Mouse (Mus musculus): ENCODE measurements around the gene Hsf4. TPM values are rescaled to one million over a fixed set of nuclear protein-coding genes. Genes with fewer than 3 reads are reported as not detected.
"Not testable (repeated sequence)": the region's sequence is repeated elsewhere in the genome, so short reads cannot be mapped to it uniquely, and the experiment has no call there.

The Hsf4 gene
- 1 to 10 TPM in 1 of 2 experiments, under 1 TPM in 1; 0.84 to 1.4 TPM for total RNA-seq (2021)
- long read RNA-seq, experiment 1 = 0 reads
- long read RNA-seq, experiment 2, partial matches to known transcripts = 0 of 1 reads
- long read RNA-seq, experiment 2, other reads (novel, unspliced or antisense) = 0 of 1 reads

GRCm38 (mm10) chr8:105269461-105269947 is at the start of gene Hsf4:
TSS of gene Hsf4 (plus strand) at chr8:105269801.
- peak; percentile 82 for DNase-seq

DNA sequence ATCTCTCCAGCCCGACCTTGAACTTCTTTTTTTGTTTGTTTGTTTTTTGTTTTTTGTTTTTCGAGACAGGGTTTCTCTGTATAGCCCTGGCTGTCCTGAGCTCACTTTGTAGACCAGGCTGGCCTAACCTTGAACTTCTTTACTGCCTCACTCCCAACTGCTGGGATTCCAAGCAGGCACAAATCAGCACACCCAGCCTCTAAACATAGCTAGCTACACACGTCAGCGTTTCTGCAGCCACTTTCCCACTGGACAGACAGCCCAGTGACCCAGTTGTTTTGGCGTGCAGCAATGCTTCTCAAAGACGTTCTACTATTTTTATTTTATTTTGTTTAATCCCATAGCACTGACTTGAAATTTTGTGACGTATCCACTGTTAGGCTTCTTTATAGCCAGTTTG is 45.8 kb upstream of the Hsf4 start:
- DNase-seq = peak; percentile 9

DNA sequence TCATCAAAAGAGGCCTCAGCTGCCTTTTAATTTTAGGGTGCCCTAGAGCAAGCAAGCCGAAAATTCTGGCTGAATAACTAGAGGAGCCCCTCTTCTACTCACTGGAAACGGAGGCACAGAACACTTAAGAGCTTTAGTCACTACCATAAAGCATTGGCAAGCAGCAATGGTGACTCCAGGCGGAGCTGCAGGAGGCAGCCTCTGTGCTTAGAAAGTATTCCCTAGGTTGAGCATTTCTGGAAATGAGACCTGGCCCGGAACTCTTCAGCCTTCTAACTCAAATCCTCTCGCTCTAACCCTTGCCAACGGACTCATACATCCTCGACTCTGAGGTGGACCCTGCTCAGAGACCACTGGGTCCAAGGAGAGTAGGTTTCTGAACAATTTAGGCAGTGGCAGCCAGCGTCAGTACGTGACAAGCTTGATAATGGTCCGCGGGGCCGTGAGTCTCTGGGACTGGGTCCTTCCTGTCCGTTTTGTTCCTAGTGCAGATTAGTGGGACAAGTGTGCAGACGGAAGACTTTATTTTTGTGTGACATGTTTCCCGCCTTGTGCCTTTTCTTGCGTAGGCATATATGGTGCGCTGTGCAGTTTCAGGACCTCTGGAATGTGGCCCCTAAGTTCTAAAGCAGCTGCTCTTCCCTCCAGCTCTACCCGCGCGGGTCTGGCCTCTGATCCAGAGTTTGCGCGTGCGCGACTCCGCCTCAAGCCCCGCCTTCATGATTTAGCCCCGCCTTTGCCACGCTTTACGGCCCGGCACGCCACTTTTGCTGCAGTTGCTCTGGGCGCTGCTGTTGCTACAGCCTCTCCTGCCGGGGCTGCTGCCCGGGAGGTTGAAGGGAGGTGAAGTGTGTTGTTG is 45.0 kb upstream of the Hsf4 start, which contains the start of gene D230025D16Rik:
TSS of gene D230025D16Rik (plus strand) at position 733 of the 859 bp plus-strand sequence.
- peak; percentile 98 for DNase-seq

GRCm38 (mm10) chr8:105225272-105225593 is 44.4 kb upstream of the Hsf4 start:
- DNase-seq = no peak

DNA sequence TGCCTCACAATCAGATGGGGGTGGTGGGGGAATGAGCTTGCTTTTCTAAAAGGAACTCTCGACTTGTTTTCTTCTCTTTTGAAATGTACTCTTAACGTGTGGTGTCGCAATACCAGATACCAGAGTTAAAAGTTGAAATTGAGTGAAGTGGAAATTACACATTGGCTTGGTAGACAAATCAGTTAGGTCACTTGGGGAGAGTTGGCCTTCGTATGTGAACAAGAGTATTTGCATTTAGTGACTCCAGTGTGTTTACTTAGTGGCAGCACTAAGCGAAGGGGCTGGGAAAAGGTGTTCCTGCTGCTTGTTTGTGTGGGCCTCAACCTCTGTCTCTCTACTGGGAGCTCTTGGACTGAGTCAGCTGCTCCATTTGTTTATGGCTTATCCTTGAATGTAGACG is 43.7 kb upstream of the Hsf4 start:
- peak; percentile 23 for DNase-seq

GRCm38 (mm10) chr8:105231503-105232320 is 37.9 kb upstream of the Hsf4 start:
- DNase-seq = no peak

DNA sequence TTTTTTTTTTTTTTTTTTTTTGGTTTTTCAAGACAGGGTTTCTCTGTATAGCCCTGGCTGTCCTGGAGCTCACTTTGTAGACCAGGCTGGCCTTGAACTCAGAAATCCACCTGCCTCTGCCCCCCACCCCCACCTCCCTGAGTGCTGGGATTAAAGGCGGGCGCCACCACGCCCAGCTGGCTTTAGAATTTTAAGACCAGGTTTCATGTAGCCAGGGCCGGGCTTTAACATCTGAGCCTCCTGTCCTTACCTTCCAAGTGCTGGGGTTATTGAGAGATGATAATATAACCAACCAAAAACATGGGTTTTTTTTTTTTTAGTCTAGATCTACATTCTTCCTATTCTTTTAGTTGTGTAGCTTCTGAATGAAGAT is 37.3 kb upstream of the Hsf4 start:
- not testable (repeated sequence) for DNase-seq

- DNase-seq = no peak
Measured at GRCm38 (mm10) chr8:105233126-105233935, 36.3 kb upstream of the Hsf4 start.

- DNase-seq = no peak
Measured at GRCm38 (mm10) chr8:105235206-105235605, 34.4 kb upstream of the Hsf4 start.

GRCm38 (mm10) chr8:105237442-105238142 is 32.0 kb upstream of the Hsf4 start:
- no peak for DNase-seq

GRCm38 (mm10) chr8:105241016-105241415 is 28.6 kb upstream of the Hsf4 start:
- no peak for DNase-seq

DNA sequence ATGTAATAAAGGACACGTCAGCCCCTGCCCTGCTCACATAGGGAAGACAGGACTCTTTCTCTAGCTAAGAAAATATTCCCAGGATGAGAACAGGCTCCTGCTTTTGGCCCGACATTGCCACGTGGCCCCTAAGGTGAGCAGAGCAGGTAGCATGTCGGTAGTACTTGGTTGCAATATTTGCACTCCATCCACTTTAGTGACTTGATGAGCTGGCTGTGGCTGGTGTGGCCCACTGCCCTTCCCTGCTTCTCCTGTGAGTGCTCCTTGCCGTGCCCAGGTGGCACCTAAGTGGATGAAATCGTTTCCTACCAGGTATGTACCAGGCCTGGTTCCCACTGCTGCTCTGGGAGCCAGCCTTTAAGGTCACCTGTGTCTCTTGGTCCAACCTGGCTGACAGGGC is 17.6 kb upstream of the Hsf4 start:
- no peak for DNase-seq

GRCm38 (mm10) chr8:105252680-105253537 is 16.7 kb upstream of the Hsf4 start:
- no peak for DNase-seq

GRCm38 (mm10) chr8:105253766-105254151 is 15.8 kb upstream of the Hsf4 start:
- no peak for DNase-seq

DNA sequence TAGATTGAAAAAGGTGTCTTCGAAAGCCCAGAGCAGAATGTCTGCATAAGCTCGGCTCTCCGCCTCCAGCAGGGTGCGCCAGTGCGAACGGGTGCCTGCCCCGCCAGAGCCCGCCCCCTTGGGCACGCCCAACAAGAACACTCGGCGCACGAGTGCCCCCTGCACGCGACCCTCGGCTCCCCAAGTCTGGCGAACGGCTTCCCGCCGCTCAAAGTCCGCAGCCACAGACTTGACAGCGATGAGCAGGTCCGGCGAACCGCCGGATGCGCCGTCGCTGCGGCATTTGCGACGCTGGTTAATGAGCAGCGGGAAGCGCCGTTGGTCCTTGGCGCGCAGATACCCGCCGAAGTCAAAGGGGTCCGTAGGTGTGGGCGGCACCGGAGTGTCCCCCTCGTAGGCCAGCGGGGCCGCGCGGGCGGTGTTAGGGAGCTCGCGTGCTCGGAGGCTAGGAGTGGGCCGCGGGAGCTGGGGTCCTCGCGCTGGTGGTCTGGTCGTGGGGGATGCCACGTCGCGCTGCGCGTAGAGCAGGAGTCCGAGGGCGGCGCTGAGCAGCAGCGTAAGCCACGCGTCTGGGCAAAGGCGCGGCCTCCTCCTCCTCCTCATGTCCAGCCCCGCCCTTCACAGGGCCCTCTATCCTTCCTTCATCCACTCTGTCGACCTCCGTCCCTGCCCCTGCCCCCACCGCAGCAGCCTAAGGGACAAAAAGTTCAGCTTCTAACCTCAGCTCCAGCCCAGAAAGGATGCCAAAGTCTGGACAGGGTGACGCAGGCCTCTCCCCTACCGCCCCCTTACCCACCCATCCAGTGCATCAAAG is 15.2 kb upstream of the Hsf4 start:
- DNase-seq = peak; percentile 94

DNA sequence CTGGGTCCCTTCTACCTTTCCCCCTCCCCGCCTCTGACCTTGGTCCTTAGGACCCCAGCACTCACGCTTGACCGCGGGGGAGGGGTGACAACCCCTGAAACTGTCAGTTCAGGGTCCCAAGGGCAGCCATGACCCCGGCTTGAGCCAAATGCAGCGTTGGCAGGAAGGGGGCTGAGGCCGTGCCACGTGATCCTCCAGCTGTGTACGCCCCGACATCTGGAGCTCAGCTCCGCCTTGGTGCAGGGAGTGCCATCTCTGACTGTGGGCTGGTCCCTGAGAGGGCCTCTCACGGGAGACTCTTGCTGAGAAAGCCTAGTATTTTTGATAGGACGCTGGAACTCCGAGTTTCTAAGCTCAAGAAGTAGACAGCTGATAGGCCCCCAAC is 14.6 kb upstream of the Hsf4 start, which contains the start of gene B3gnt9:
TSS of gene B3gnt9 (minus strand) at position 188 of the 385 bp plus-strand sequence.
- peak; percentile 62 for DNase-seq

- DNase-seq = no peak
Measured at GRCm38 (mm10) chr8:105257318-105258114, 12.1 kb upstream of the Hsf4 start.

- peak; percentile 38 for DNase-seq
Measured at GRCm38 (mm10) chr8:105258911-105259720, 10.5 kb upstream of the Hsf4 start.

Measured in adrenal gland, postnatal 10 days (tissue).